Mouse (Mus musculus): ENCODE measurements around the gene Sema3a. TPM values are rescaled to one million over a fixed set of nuclear protein-coding genes. Genes with fewer than 3 reads are reported as not detected.

Gene Sema3a
- polyA plus RNA-seq, 1 experiment from 2014 or later, result 8.0 TPM

- Histone ChIP-seq H3K36me3 (ENCODE audit: control insufficient read depth, insufficient read depth) (no peaks in the 10 kb centered on the region), H3K27me3 (ENCODE audit: control insufficient read depth, insufficient read depth, low read length) (no peaks in the 10 kb centered on the region), H3K4me1 (ENCODE audit: control insufficient read depth, insufficient read depth, low read length) (no peaks in the 10 kb centered on the region), H3K4me3 (ENCODE audit: low read length) (no peak overlapping the region), H3K4me2 (ENCODE audit: low read depth, low read length) (0 out of 2 replicates have a peak overlapping the region, but pooled peaks have one; percentile 2), H3K9me3 (replicated peaks; ENCODE audit: control insufficient read depth, low read length) (no peaks in the 10 kb centered on the region), H3K9ac (ENCODE audit: low read length) (no peak overlapping the region), H3K27ac (ENCODE audit: low read length) (peak overlapping the region; percentile 54)
- WGBS, result 34% methylated on average over 7 of the region's 7 CpGs
- peak; percentile 63 for ATAC-seq (replicated peaks; ENCODE audit: extremely low read depth, insufficient read depth, low FRiP score)
These were observed 401.8 kb downstream of the Sema3a start for GRCm38 (mm10) chr5:13527037-13527464.

GRCm38 (mm10) chr5:13529226-13529625 lies 404.0 kb downstream of the Sema3a start:
- no peak overlapping the region for H3K4me3 ChIP-seq (ENCODE audit: low read length)
- no peaks in the 10 kb centered on the region for H3K4me1 ChIP-seq (ENCODE audit: control insufficient read depth, insufficient read depth, low read length)
- H3K4me2 ChIP-seq (ENCODE audit: low read depth, low read length), result no peak overlapping the region
- 30% methylated on average over 4 of the region's 4 CpGs for WGBS
- no peak for ATAC-seq (replicated peaks; ENCODE audit: extremely low read depth, insufficient read depth, low FRiP score)
- no peak overlapping the region for H3K27ac ChIP-seq (ENCODE audit: low read length)
- no peak overlapping the region for H3K9ac ChIP-seq (ENCODE audit: low read length)
- no peaks in the 10 kb centered on the region for H3K9me3 ChIP-seq (replicated peaks; ENCODE audit: control insufficient read depth, low read length)
- H3K27me3 ChIP-seq (ENCODE audit: control insufficient read depth, insufficient read depth, low read length), result no peaks in the 10 kb centered on the region
- H3K36me3 ChIP-seq (ENCODE audit: control insufficient read depth, insufficient read depth), result no peaks in the 10 kb centered on the region

- Histone ChIP-seq H3K9me3 (replicated peaks; ENCODE audit: control insufficient read depth, low read length) (no peaks in the 10 kb centered on the region), H3K4me2 (ENCODE audit: low read depth, low read length) (peak overlapping the region; percentile 8; the same call in 1 of the 2 replicates), H3K9ac (ENCODE audit: low read length) (no peak overlapping the region), H3K4me3 (ENCODE audit: low read length) (no peak overlapping the region), H3K27me3 (ENCODE audit: control insufficient read depth, insufficient read depth, low read length) (no peaks in the 10 kb centered on the region), H3K36me3 (ENCODE audit: control insufficient read depth, insufficient read depth) (no peaks in the 10 kb centered on the region), H3K4me1 (ENCODE audit: control insufficient read depth, insufficient read depth, low read length) (peaks cover 27% of the 10 kb centered on the region), H3K27ac (ENCODE audit: low read length) (peak overlapping the region; percentile 86)
- WGBS, result 18% methylated on average over 2 of the region's 2 CpGs
- ATAC-seq (replicated peaks; ENCODE audit: extremely low read depth, insufficient read depth, low FRiP score), result peak; percentile 86
These were observed 422.4 kb downstream of the Sema3a start for GRCm38 (mm10) chr5:13547472-13548209.

- Histone ChIP-seq H3K4me1 (ENCODE audit: control insufficient read depth, insufficient read depth, low read length) (peaks cover 27% of the 10 kb centered on the region), H3K27me3 (ENCODE audit: control insufficient read depth, insufficient read depth, low read length) (no peaks in the 10 kb centered on the region), H3K4me3 (ENCODE audit: low read length) (no peak overlapping the region), H3K9me3 (replicated peaks; ENCODE audit: control insufficient read depth, low read length) (no peaks in the 10 kb centered on the region), H3K4me2 (ENCODE audit: low read depth, low read length) (no peak overlapping the region), H3K9ac (ENCODE audit: low read length) (no peak overlapping the region), H3K27ac (ENCODE audit: low read length) (peak overlapping the region; percentile 70), H3K36me3 (ENCODE audit: control insufficient read depth, insufficient read depth) (no peaks in the 10 kb centered on the region)
- 23% methylated on average over 1 of the region's 1 CpGs for WGBS
- ATAC-seq (replicated peaks; ENCODE audit: extremely low read depth, insufficient read depth, low FRiP score), result no peak
These were observed 423.0 kb downstream of the Sema3a start for GRCm38 (mm10) chr5:13548210-13548554.

DNA sequence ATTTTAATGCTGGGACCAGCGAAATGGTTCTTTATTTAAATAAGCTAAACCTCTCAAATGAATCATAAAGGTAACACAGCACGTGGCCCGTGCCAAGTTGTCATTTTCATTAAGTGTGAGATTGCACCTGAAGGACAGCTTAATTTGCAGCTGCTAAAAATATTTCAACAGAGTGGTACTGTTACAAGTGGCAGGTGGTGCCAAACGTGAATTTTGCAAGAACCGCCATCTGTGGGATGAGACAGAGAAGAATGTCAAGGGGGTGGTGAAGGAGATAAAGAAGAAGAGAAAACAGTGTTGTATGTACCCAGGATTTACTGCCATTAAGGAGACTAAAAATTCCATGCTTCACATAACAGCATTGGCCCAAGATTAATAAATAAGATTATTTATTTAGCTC lies 423.9 kb downstream of the Sema3a start:
- 56% methylated on average over 5 of the region's 5 CpGs for WGBS
- ATAC-seq (replicated peaks; ENCODE audit: extremely low read depth, insufficient read depth, low FRiP score), result no peak

GRCm38 (mm10) chr5:13550953-13551352 lies 425.7 kb downstream of the Sema3a start:
- no peak overlapping the region for H3K4me3 ChIP-seq (ENCODE audit: low read length)
- H3K4me2 ChIP-seq (ENCODE audit: low read depth, low read length), result no peak overlapping the region
- H3K27me3 ChIP-seq (ENCODE audit: control insufficient read depth, insufficient read depth, low read length), result no peaks in the 10 kb centered on the region
- no peak overlapping the region for H3K27ac ChIP-seq (ENCODE audit: low read length)
- H3K9me3 ChIP-seq (replicated peaks; ENCODE audit: control insufficient read depth, low read length), result no peaks in the 10 kb centered on the region
- H3K4me1 ChIP-seq (ENCODE audit: control insufficient read depth, insufficient read depth, low read length), result peaks cover 27% of the 10 kb centered on the region
- H3K36me3 ChIP-seq (ENCODE audit: control insufficient read depth, insufficient read depth), result no peaks in the 10 kb centered on the region
- ATAC-seq (replicated peaks; ENCODE audit: extremely low read depth, insufficient read depth, low FRiP score), result no peak
- no peak overlapping the region for H3K9ac ChIP-seq (ENCODE audit: low read length)
- WGBS, result 84% methylated on average over 1 of the region's 1 CpGs

More for the DNA sequence above, 423.9 kb downstream of the Sema3a start:
- Histone ChIP-seq H3K4me2 (ENCODE audit: low read depth, low read length) (no peak overlapping the region), H3K27ac (ENCODE audit: low read length) (no peak overlapping the region), H3K4me1 (ENCODE audit: control insufficient read depth, insufficient read depth, low read length) (peaks cover 27% of the 10 kb centered on the region), H3K9ac (ENCODE audit: low read length) (no peak overlapping the region), H3K36me3 (ENCODE audit: control insufficient read depth, insufficient read depth) (no peaks in the 10 kb centered on the region), H3K27me3 (ENCODE audit: control insufficient read depth, insufficient read depth, low read length) (no peaks in the 10 kb centered on the region), H3K4me3 (ENCODE audit: low read length) (no peak overlapping the region), H3K9me3 (replicated peaks; ENCODE audit: control insufficient read depth, low read length) (no peaks in the 10 kb centered on the region)

GRCm38 (mm10) chr5:13557257-13557656 lies 432.0 kb downstream of the Sema3a start:
- Histone ChIP-seq H3K27me3 (ENCODE audit: control insufficient read depth, insufficient read depth, low read length) (no peaks in the 10 kb centered on the region), H3K9me3 (replicated peaks; ENCODE audit: control insufficient read depth, low read length) (no peaks in the 10 kb centered on the region), H3K4me1 (ENCODE audit: control insufficient read depth, insufficient read depth, low read length) (no peaks in the 10 kb centered on the region), H3K27ac (ENCODE audit: low read length) (no peak overlapping the region), H3K4me3 (ENCODE audit: low read length) (no peak overlapping the region), H3K4me2 (ENCODE audit: low read depth, low read length) (no peak overlapping the region), H3K36me3 (ENCODE audit: control insufficient read depth, insufficient read depth) (no peaks in the 10 kb centered on the region), H3K9ac (ENCODE audit: low read length) (no peak overlapping the region)
- WGBS, result 71% methylated on average over 4 of the region's 4 CpGs
- no peak for ATAC-seq (replicated peaks; ENCODE audit: extremely low read depth, insufficient read depth, low FRiP score)

DNA sequence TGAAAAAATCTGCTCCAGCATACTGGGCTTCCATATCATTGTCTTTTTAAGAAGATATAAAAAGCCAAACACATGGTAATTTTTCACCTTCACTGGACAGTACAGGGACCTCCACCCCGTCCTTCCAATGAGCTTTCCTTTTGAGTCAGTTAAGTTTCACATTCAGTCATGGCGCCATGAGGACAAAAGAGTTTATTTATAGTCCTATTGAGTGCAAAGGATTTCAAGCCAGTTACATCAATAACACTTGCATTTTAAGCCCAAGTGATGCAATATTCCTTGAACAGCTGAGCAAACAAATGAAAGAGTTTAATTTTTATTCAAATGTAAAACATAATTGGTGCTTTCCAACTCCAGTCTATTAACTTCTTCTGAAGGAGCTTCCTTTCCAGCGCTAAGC lies 448.7 kb downstream of the Sema3a start:
- H3K9me3 ChIP-seq (replicated peaks; ENCODE audit: control insufficient read depth, low read length), result peaks cover 5% of the 10 kb centered on the region
- H3K36me3 ChIP-seq (ENCODE audit: control insufficient read depth, insufficient read depth), result peaks cover 7% of the 10 kb centered on the region
- no peaks in the 10 kb centered on the region for H3K4me1 ChIP-seq (ENCODE audit: control insufficient read depth, insufficient read depth, low read length)
- no peak for ATAC-seq (replicated peaks; ENCODE audit: extremely low read depth, insufficient read depth, low FRiP score)
- no peak overlapping the region for H3K4me2 ChIP-seq (ENCODE audit: low read depth, low read length)
- no peaks in the 10 kb centered on the region for H3K27me3 ChIP-seq (ENCODE audit: control insufficient read depth, insufficient read depth, low read length)
- no peak overlapping the region for H3K9ac ChIP-seq (ENCODE audit: low read length)
- H3K4me3 ChIP-seq (ENCODE audit: low read length), result no peak overlapping the region
- no peak overlapping the region for H3K27ac ChIP-seq (ENCODE audit: low read length)
- WGBS, result 85% methylated on average over 3 of the region's 3 CpGs

DNA sequence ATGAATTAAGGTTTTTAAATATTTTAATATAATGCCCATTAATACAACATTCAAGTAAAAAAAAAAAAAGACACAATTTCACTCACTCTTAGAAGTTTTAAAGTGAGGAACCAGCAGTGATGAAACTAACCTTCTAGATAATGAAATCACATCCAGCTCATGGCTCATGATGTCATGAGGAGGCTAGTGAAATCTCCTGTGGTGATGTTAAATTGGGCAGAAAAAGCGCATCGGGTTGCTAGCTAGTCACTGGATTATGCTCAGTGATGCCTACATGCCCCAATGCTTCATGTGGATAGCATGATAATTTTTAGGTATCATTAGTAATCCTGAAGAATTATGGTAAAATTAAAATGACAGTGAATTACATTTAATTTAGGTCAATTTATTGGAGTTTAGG lies 453.9 kb downstream of the Sema3a start:
- Histone ChIP-seq H3K36me3 (ENCODE audit: control insufficient read depth, insufficient read depth) (no peaks in the 10 kb centered on the region), H3K27ac (ENCODE audit: low read length) (no peak overlapping the region), H3K4me1 (ENCODE audit: control insufficient read depth, insufficient read depth, low read length) (no peaks in the 10 kb centered on the region), H3K9me3 (replicated peaks; ENCODE audit: control insufficient read depth, low read length) (no peaks in the 10 kb centered on the region), H3K27me3 (ENCODE audit: control insufficient read depth, insufficient read depth, low read length) (no peaks in the 10 kb centered on the region), H3K4me3 (ENCODE audit: low read length) (no peak overlapping the region), H3K9ac (ENCODE audit: low read length) (no peak overlapping the region), H3K4me2 (ENCODE audit: low read depth, low read length) (no peak overlapping the region)
- 80% methylated on average over 2 of the region's 2 CpGs for WGBS
- no peak for ATAC-seq (replicated peaks; ENCODE audit: extremely low read depth, insufficient read depth, low FRiP score)
